Mouse (Mus musculus): ENCODE data around the gene Prkca. TPM values are rescaled to one million over a fixed set of nuclear protein-coding genes. Genes with fewer than 3 reads are reported as not detected.

Gene Prkca
- total and polyA plus RNA-seq, 3 experiments: 11.6 to 33.4 (median 32.2) TPM

DNA sequence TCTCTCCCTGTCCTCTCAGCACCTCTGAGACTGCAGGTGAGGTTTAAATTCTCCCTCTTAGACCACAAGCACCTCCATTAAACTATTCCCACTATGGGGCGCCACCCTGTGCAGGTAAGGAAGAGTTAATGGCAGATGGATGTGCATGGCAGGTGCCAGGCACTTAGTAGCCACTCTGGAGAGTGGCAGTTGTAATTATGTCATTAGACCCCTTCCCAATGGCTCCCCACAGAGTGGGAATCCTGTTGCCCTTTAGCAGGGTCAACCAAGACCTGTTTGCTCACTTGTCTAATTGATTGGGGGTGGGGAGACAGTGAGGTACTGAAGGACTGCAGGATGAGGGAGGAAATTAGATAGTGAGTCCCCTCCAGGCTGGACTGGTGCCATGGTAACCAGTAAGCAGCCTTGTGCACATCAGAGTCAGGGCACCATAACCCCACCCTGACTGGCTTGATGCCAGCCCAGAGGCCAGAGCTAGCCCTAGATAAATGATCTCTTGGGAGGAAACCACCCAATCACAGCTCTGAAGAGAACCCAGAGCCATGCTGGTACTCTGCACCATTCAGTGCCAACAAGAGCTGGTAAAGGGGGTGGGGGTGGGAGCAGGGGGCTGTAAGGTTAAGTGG, 63.9 kb downstream of the Prkca start:
- intact Hi-C loops (cut with DNase I): no loop called here
- no peak overlapping the region for H3K9ac ChIP-seq (ENCODE audit: low read depth, low read length)
- no peaks in the 10 kb centered on the region; the same call in 1 of the 2 replicates for H3K79me2 ChIP-seq (replicated peaks; ENCODE audit: control insufficient read depth, insufficient read depth, low read length)
- H3K4me1 ChIP-seq (ENCODE audit: control insufficient read depth, insufficient read depth, low read length): no peaks in the 10 kb centered on the region
- no peaks in the 10 kb centered on the region for H3K27me3 ChIP-seq (ENCODE audit: control insufficient read depth, insufficient read depth, low read length)
- H3K4me3 ChIP-seq: no peak overlapping the region
- H3K27ac ChIP-seq: no peak overlapping the region
- H3K36me3 ChIP-seq (ENCODE audit: control insufficient read depth, insufficient read depth, low read length): no peaks in the 10 kb centered on the region
- WGBS: 90% methylated on average over 1 of the region's 1 CpGs
- DNase-seq: no peak
- TF ChIP-seq POLR2A (IDR thresholded peaks at IDR 0.05; ENCODE audit: insufficient read depth, low read depth, low read length): no peak
- no peak for TF ChIP-seq EP300 (IDR thresholded peaks at IDR 0.05; ENCODE audit: insufficient read depth, low read depth, low read length)
- TF ChIP-seq CTCF (IDR thresholded peaks at IDR 0.05): no peak

DNA sequence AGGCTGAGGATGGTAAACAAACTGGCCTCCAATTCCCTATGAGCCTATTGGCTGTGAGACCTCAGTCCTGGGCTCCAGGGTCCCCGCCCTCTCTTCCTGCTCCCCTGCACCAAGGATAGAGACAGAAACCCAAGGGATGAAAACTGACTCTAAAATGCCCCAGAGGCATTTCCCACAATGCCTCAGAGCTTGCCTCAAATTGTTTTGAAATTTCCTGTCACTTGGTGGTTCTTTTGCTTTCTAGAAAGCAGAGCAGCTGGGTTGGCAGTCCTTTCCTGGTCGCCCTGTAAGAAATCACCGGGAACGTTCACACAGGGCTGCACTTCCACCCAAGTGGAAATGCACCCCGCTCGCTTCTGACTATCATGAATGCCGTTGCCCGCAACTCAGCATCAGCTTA, 66.6 kb downstream of the Prkca start:
- WGBS: 80% methylated on average over 8 of the region's 8 CpGs
- H3K27ac ChIP-seq: no peak overlapping the region
- intact Hi-C loops (cut with DNase I): no loop called here
- TF ChIP-seq EP300 (IDR thresholded peaks at IDR 0.05; ENCODE audit: insufficient read depth, low read depth, low read length): no peak
- no peak for TF ChIP-seq CTCF (IDR thresholded peaks at IDR 0.05)
- no peak for TF ChIP-seq POLR2A (IDR thresholded peaks at IDR 0.05; ENCODE audit: insufficient read depth, low read depth, low read length)
- DNase-seq: no peak
- H3K27me3 ChIP-seq (ENCODE audit: control insufficient read depth, insufficient read depth, low read length): no peaks in the 10 kb centered on the region
- H3K79me2 ChIP-seq (replicated peaks; ENCODE audit: control insufficient read depth, insufficient read depth, low read length): no peaks in the 10 kb centered on the region; the same call in none of the 2 replicates
- peaks cover 4% of the 10 kb centered on the region; the same call in 1 of the 2 replicates for H3K4me1 ChIP-seq (ENCODE audit: control insufficient read depth, insufficient read depth, low read length)
- no peak overlapping the region for H3K4me3 ChIP-seq
- no peaks in the 10 kb centered on the region for H3K36me3 ChIP-seq (ENCODE audit: control insufficient read depth, insufficient read depth, low read length)
- no peak overlapping the region for H3K9ac ChIP-seq (ENCODE audit: low read depth, low read length)

DNA sequence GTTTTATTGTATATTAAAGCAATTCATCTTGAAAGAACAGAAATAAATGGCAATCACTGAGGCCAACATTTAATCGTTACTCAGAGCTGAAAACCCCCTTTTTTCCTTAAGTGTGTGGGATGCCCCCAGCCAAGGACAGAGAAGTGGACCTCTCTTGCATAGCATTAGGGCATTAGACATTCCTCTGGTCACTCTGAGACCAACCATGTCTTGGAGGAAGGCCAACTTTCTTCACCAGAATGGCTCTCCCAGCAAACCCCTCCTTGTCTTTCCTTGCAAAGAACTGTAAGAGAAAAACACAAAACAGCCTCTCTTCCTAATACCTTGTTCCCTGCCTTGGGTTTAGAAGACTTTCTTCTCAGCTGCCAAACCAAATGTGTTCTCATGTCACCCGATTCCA, 67.6 kb downstream of the Prkca start:
- peaks cover 4% of the 10 kb centered on the region; the same call in 1 of the 2 replicates for H3K4me1 ChIP-seq (ENCODE audit: control insufficient read depth, insufficient read depth, low read length)
- no peak overlapping the region for H3K27ac ChIP-seq
- DNase-seq: no peak
- 88% methylated on average over 2 of the region's 2 CpGs for WGBS
- H3K36me3 ChIP-seq (ENCODE audit: control insufficient read depth, insufficient read depth, low read length): no peaks in the 10 kb centered on the region
- no peaks in the 10 kb centered on the region; the same call in none of the 2 replicates for H3K79me2 ChIP-seq (replicated peaks; ENCODE audit: control insufficient read depth, insufficient read depth, low read length)
- no peak overlapping the region for H3K4me3 ChIP-seq
- no peak for TF ChIP-seq CTCF (IDR thresholded peaks at IDR 0.05)
- no peak for TF ChIP-seq POLR2A (IDR thresholded peaks at IDR 0.05; ENCODE audit: insufficient read depth, low read depth, low read length)
- no peak for TF ChIP-seq EP300 (IDR thresholded peaks at IDR 0.05; ENCODE audit: insufficient read depth, low read depth, low read length)
- intact Hi-C loops (cut with DNase I): no loop called here
- no peaks in the 10 kb centered on the region for H3K27me3 ChIP-seq (ENCODE audit: control insufficient read depth, insufficient read depth, low read length)
- H3K9ac ChIP-seq (ENCODE audit: low read depth, low read length): no peak overlapping the region

DNA sequence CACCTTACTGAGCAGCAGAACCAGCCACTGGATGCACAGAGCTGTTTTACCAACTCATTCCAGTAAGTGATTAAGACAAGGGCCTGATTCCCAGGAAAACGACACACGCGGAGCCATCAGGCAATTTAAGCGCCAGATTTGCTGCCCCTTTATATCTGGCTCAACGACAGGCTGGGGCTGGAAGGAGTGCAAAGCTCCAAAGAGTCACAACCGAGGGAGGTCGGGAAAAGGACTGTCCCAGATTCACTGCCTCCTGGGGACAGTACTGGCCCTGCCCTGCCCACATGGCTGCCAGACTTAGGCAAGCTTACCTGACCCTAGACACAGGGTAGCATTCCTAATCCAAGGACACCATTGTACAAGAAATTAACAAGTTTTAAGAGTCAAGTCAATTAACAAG, 69.7 kb downstream of the Prkca start:
- no peak overlapping the region for H3K27ac ChIP-seq
- no peak overlapping the region for H3K9ac ChIP-seq (ENCODE audit: low read depth, low read length)

DNA sequence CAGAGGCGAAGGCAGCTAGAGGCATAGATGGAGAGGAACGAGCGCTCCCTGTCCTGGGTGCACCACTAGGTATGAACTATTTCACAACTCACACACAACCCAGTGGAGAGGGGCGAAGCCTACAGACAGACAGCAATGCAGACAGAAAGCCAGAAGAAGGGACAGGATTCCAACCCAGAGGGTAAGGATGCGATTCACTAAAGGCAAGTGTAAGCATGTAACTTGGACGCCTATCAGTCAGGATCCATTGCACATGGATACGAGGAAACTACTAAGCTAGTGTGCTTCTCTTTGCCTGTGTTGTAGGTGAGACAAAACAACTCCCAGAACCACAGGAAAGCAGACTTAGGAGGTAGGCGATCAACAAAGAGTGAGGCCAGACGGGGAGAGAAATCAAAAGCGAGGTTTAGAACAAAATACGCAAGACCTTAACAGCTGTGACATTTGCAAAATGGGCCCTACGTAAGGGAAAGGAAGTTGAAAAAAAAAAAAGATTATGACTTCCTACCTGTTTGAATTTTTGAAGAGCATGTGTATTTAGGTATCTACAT, 70.2 kb downstream of the Prkca start:
- DNase-seq: no peak
- intact Hi-C loops (cut with DNase I): no loop called here
- no peaks in the 10 kb centered on the region for H3K36me3 ChIP-seq (ENCODE audit: control insufficient read depth, insufficient read depth, low read length)
- no peak overlapping the region for H3K4me3 ChIP-seq
- 93% methylated on average over 12 of the region's 12 CpGs for WGBS
- no peaks in the 10 kb centered on the region; the same call in none of the 2 replicates for H3K79me2 ChIP-seq (replicated peaks; ENCODE audit: control insufficient read depth, insufficient read depth, low read length)
- no peak overlapping the region for H3K9ac ChIP-seq (ENCODE audit: low read depth, low read length)
- no peaks in the 10 kb centered on the region for H3K27me3 ChIP-seq (ENCODE audit: control insufficient read depth, insufficient read depth, low read length)
- H3K4me1 ChIP-seq (ENCODE audit: control insufficient read depth, insufficient read depth, low read length): peaks cover 4% of the 10 kb centered on the region; the same call in 1 of the 2 replicates
- TF ChIP-seq EP300 (IDR thresholded peaks at IDR 0.05; ENCODE audit: insufficient read depth, low read depth, low read length) (no peak), POLR2A (IDR thresholded peaks at IDR 0.05; ENCODE audit: insufficient read depth, low read depth, low read length) (no peak), CTCF (IDR thresholded peaks at IDR 0.05) (no peak)
- no peak overlapping the region for H3K27ac ChIP-seq

More for the DNA sequence above, 69.7 kb downstream of the Prkca start:
- TF ChIP-seq EP300 (IDR thresholded peaks at IDR 0.05; ENCODE audit: insufficient read depth, low read depth, low read length) (no peak), CTCF (IDR thresholded peaks at IDR 0.05) (no peak), POLR2A (IDR thresholded peaks at IDR 0.05; ENCODE audit: insufficient read depth, low read depth, low read length) (no peak)
- no peak for DNase-seq
- WGBS: 46% methylated on average over 7 of the region's 7 CpGs
- Histone ChIP-seq H3K36me3 (ENCODE audit: control insufficient read depth, insufficient read depth, low read length) (no peaks in the 10 kb centered on the region), H3K27me3 (ENCODE audit: control insufficient read depth, insufficient read depth, low read length) (no peaks in the 10 kb centered on the region), H3K4me3 (no peak overlapping the region), H3K79me2 (replicated peaks; ENCODE audit: control insufficient read depth, insufficient read depth, low read length) (no peaks in the 10 kb centered on the region; the same call in none of the 2 replicates), H3K4me1 (ENCODE audit: control insufficient read depth, insufficient read depth, low read length) (peaks cover 4% of the 10 kb centered on the region; the same call in 1 of the 2 replicates)
- intact Hi-C loops (cut with DNase I): no loop called here

Measured in heart, adult 2 months (tissue).